Mouse (Mus musculus) testis, adult 10 weeks (tissue): ENCODE results near the gene Grb10. TPM values are rescaled to one million over a fixed set of nuclear protein-coding genes. Genes with fewer than 3 reads are reported as not detected.

Experiments
- polyA plus RNA-seq: library from polyadenylated mRNA; stranded (reverse); fragments of 350-450 nt; fragmentation: Illumina TruSeq; extraction: RNeasy Lipid Tissue Mini Kit (QIAGEN cat#74804); gene quantifications from one replicate; pipeline ENCODE4 v1.2.3, GENCODE M21; 2014; ENCODE audit warnings: low read depth, low replicate concordance

The Grb10 gene
- polyA plus RNA-seq = 10.9 TPM

GRCm38 (mm10) chr11:12038470-12038985 is at the start of gene Grb10:
Gene Grb10, minus strand, starts transcription at chr11:12038683.

GRCm38 (mm10) chr11:11897645-11898357 is 140.7 kb downstream of the Grb10 start, which contains the start of gene Ddc:
Gene Ddc, minus strand, starts transcription at chr11:11898144.

Other genes starting within 250 kb of the Grb10 start
- 94.8 TPM for gene Fignl1, start 229.7 kb downstream of the Grb10 start, polyA plus RNA-seq
- gene Ddc, start 140.5 kb downstream of the Grb10 start, polyA plus RNA-seq = 1.5 TPM